ENCODE assay signal across 24 mouse cellular contexts in the genomic region with DNA sequence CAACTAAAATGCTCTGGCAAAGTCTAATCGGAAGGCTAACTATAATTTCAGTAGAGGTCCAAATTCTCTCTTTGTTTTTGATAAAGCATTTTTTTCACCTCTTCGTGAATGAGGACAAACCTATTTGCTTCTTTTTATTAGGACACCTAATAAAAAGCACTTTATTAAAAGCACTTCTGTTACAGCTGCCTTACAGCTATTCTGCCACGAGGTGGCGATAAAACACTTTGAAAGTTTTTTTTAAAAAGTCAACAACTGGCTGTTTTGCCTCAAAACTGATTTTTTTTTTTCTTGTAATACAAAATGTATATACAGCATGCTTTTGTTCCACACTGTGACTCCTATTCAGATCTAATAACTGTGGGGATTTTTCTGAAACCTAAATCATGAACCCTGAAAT. TPM values are rescaled to one million over a fixed set of nuclear protein-coding genes. Genes with fewer than 3 reads are reported as not detected.
DNase-seq lines count a peak whose midpoint lies in the region; ATAC-seq and TF ChIP-seq lines count a peak whose summit lies in the region.
"Not testable (repeated sequence)": the region's sequence is repeated elsewhere in the genome, so short reads cannot be mapped to it uniquely, and the experiment has no call there.
"Had no signal": no experiment of that assay in that cellular context is flagged by ENCODE, and none has a peak within 500 bp of the region (broad histone marks: within the 10 kb centered on the region; RNA-seq: fewer than 3 reads in every experiment).

No protein-coding gene starts in this region.

- not testable (repeated sequence) for H3K36me3 ChIP-seq in hindbrain, postnatal 0 days (ENCODE audit: insufficient read depth, low read length); liver, postnatal 0 days (replicated peaks; ENCODE audit: insufficient read depth, low read length); midbrain, embryonic 14.5 days (ENCODE audit: control insufficient read depth, insufficient read depth, low read length)

- not testable (repeated sequence) for H3K4me2 ChIP-seq in hindbrain, postnatal 0 days (ENCODE audit: low read depth, low read length); liver, postnatal 0 days (ENCODE audit: low read depth, low read length); midbrain, embryonic 14.5 days (ENCODE audit: low read length)

- ATAC-seq in hindbrain, postnatal 0 days; liver, postnatal 0 days; midbrain, embryonic 14.5 days (ENCODE audit: low FRiP score, low TSS enrichment): not testable (repeated sequence)

- WGBS in hindbrain, postnatal 0 days: 31% methylated on average over 4 of the region's 4 CpGs
- 29% methylated on average over 4 of the region's 4 CpGs for WGBS in liver, postnatal 0 days (ENCODE audit: insufficient replicate concordance)
- WGBS in midbrain, embryonic 14.5 days: 32% methylated on average over 4 of the region's 4 CpGs

- H3K27ac ChIP-seq in gastrocnemius, adult 2 months; hindbrain, postnatal 0 days; liver, postnatal 0 days (ENCODE audit: low read depth); midbrain, embryonic 14.5 days (replicated peaks; ENCODE audit: low read depth, low read length): not testable (repeated sequence)

- H3K9me3 ChIP-seq in hindbrain, postnatal 0 days (ENCODE audit: low read length); liver, postnatal 0 days (ENCODE audit: low read length); midbrain, embryonic 14.5 days (ENCODE audit: control insufficient read depth, low read length): not testable (repeated sequence)

- H3K27me3 ChIP-seq in hindbrain, postnatal 0 days (ENCODE audit: insufficient read depth, low read length); liver, postnatal 0 days (ENCODE audit: insufficient read depth, low read length); midbrain, embryonic 14.5 days (ENCODE audit: control insufficient read depth, insufficient read depth, low read length): not testable (repeated sequence)

- H3K4me1 ChIP-seq in hindbrain, postnatal 0 days (ENCODE audit: insufficient read depth, low read length); liver, postnatal 0 days (ENCODE audit: insufficient read depth); midbrain, embryonic 14.5 days (ENCODE audit: control insufficient read depth, insufficient read depth, low read length): not testable (repeated sequence)

- DNase-seq in 3T3-L1 (ENCODE audit: low read depth, low spot score): peak; percentile 29
- DNase-seq in brain, adult 2 months (ENCODE audit: low read depth, low spot score): peak; percentile 3
- DNase-seq in gastrocnemius, adult 2 months; liver, postnatal 0 days: not testable (repeated sequence)
- DNase-seq in hindbrain, postnatal 0 days (ENCODE audit: low spot score): peak; percentile 1
- peak; percentile 7 to 8 for DNase-seq in kidney, postnatal 4 days
- DNase-seq in midbrain, embryonic 14.5 days: peak; percentile 4

- not testable (repeated sequence) for H3K4me3 ChIP-seq in gastrocnemius, adult 2 months; hindbrain, postnatal 0 days (ENCODE audit: low read length); liver, postnatal 0 days (ENCODE audit: low read depth, low read length); midbrain, embryonic 14.5 days (replicated peaks; ENCODE audit: low read depth, low read length)

- not testable (repeated sequence) for TF ChIP-seq EP300 in liver, postnatal 0 days (IDR thresholded peaks at IDR 0.05; ENCODE audit: low read depth)

- intact Hi-C loops in gastrocnemius, adult 2 months (cut with DNase I): not testable (repeated sequence)

- peak; percentile 30 for TF ChIP-seq CTCF in gastrocnemius, adult 2 months (IDR thresholded peaks at IDR 0.05)
- peak; percentile 41 for TF ChIP-seq CTCF in hindbrain, postnatal 0 days (IDR thresholded peaks at IDR 0.05; ENCODE audit: low read depth)
- peak; percentile 26; the same call in 1 of the 2 replicates for TF ChIP-seq CTCF in liver, postnatal 0 days (IDR thresholded peaks at IDR 0.05; ENCODE audit: low read depth)

- not testable (repeated sequence) for H3K9ac ChIP-seq in hindbrain, postnatal 0 days (replicated peaks; ENCODE audit: low read length); liver, postnatal 0 days (replicated peaks); midbrain, embryonic 14.5 days (replicated peaks; ENCODE audit: low read length)

RNA-seq across cellular contexts. Expression of a gene that starts 11.2 kb away (rescaled TPM):
- not detected for total RNA-seq in gastrocnemius, adult 2 months (2021)
- total RNA-seq in hindbrain, postnatal 0 days (2014; rRNA removed): not detected in 2 replicates
- not detected in 2 replicates for polyA plus RNA-seq in hindbrain, postnatal 0 days (2015; fragmentation: Nextera tagmentation; extraction: Ambion mirVana)
- polyA plus RNA-seq in liver, postnatal 0 days (2015; fragmentation: Nextera tagmentation; extraction: Ambion mirVana): not detected in 2 replicates
- not detected in 2 replicates for polyA plus RNA-seq in midbrain, embryonic 14.5 days (2014; fragmentation: Nextera tagmentation; extraction: Ambion mirVana)
- total RNA-seq: adrenal gland, adult 18-20 months; adrenal gland, postnatal 36 days; gastrocnemius, adult 18-20 months; gastrocnemius, postnatal 25 days; granulocyte monocyte progenitor cell, adult 5-6 weeks; heart, postnatal 10 days; heart, postnatal 4 days; MEL had no signal
- polyA plus RNA-seq: activated CD4-positive, CD25-positive, alpha-beta regulatory T cell, adult 4 months; C2C12; cortical plate, adult 2 months; embryonic facial prominence, embryonic 13.5 days; forebrain, embryonic 12.5 days; forebrain, embryonic 16.5 days; heart, embryonic 13.5 days; hindbrain, embryonic 12.5 days; Patski had no signal

RNA-seq across cellular contexts. Expression of a gene that starts 12.3 kb away (rescaled TPM):
- not detected for total RNA-seq in gastrocnemius, adult 2 months (2021)
- not detected in 2 replicates for total RNA-seq in hindbrain, postnatal 0 days (2014; rRNA removed)
- not detected in 2 replicates for polyA plus RNA-seq in hindbrain, postnatal 0 days (2015; fragmentation: Nextera tagmentation; extraction: Ambion mirVana)
- not detected in 2 replicates for polyA plus RNA-seq in liver, postnatal 0 days (2015; fragmentation: Nextera tagmentation; extraction: Ambion mirVana)
- polyA plus RNA-seq in midbrain, embryonic 14.5 days (2014; fragmentation: Nextera tagmentation; extraction: Ambion mirVana): not detected in 2 replicates
- total RNA-seq: adrenal gland, adult 18-20 months; adrenal gland, postnatal 36 days; gastrocnemius, adult 18-20 months; gastrocnemius, postnatal 25 days; granulocyte monocyte progenitor cell, adult 5-6 weeks; heart, postnatal 10 days; heart, postnatal 4 days; MEL had no signal
- polyA plus RNA-seq: activated CD4-positive, CD25-positive, alpha-beta regulatory T cell, adult 4 months; C2C12; cortical plate, adult 2 months; embryonic facial prominence, embryonic 13.5 days; forebrain, embryonic 12.5 days; forebrain, embryonic 16.5 days; heart, embryonic 13.5 days; hindbrain, embryonic 12.5 days; Patski had no signal

RNA-seq across cellular contexts. Expression of a gene that starts 51.7 kb away (rescaled TPM):
- total RNA-seq in gastrocnemius, adult 2 months (2021): not detected
- total RNA-seq in hindbrain, postnatal 0 days (2014; rRNA removed): not detected in 2 replicates
- not detected in 2 replicates for polyA plus RNA-seq in hindbrain, postnatal 0 days (2015; fragmentation: Nextera tagmentation; extraction: Ambion mirVana)
- polyA plus RNA-seq in liver, postnatal 0 days (2015; fragmentation: Nextera tagmentation; extraction: Ambion mirVana): not detected in 2 replicates
- not detected in 2 replicates for polyA plus RNA-seq in midbrain, embryonic 14.5 days (2014; fragmentation: Nextera tagmentation; extraction: Ambion mirVana)
- total RNA-seq: adrenal gland, adult 18-20 months; adrenal gland, postnatal 36 days; gastrocnemius, adult 18-20 months; gastrocnemius, postnatal 25 days; granulocyte monocyte progenitor cell, adult 5-6 weeks; heart, postnatal 10 days; heart, postnatal 4 days; MEL had no signal
- polyA plus RNA-seq: activated CD4-positive, CD25-positive, alpha-beta regulatory T cell, adult 4 months; cortical plate, adult 2 months; embryonic facial prominence, embryonic 13.5 days; forebrain, embryonic 12.5 days; forebrain, embryonic 16.5 days; heart, embryonic 13.5 days; hindbrain, embryonic 12.5 days; Patski had no signal
